24 mouse cellular contexts compared by ENCODE assay signal in genomic region chrX:134048994-134049393, GRCm38 (mm10). TPM values are rescaled to one million over a fixed set of nuclear protein-coding genes. Genes with fewer than 3 reads are reported as not detected.
DNase-seq lines count a peak whose midpoint lies in the region; ATAC-seq and TF ChIP-seq lines count a peak whose summit lies in the region.
"Had no signal": no experiment of that assay in that cellular context is flagged by ENCODE, and none has a peak within 500 bp of the region (broad histone marks: within the 10 kb centered on the region; RNA-seq: fewer than 3 reads in every experiment).

No protein-coding gene starts in this region.

- 49% methylated on average over 1 of the region's 1 CpGs for WGBS in heart, postnatal 0 days
- WGBS in heart, embryonic 11.5 days (ENCODE audit: insufficient replicate concordance), result 47% methylated on average over 1 of the region's 1 CpGs
- 46% methylated on average over 1 of the region's 1 CpGs for WGBS in lung, postnatal 0 days
- WGBS in stomach, postnatal 0 days, result 47% methylated on average over 1 of the region's 1 CpGs

- TF ChIP-seq RAD21 in MEL (IDR thresholded peaks at IDR 0.05; ENCODE audit: low read depth, low read length), result peak; percentile 46

- H3K9ac ChIP-seq in heart, postnatal 0 days (replicated peaks; ENCODE audit: low read depth, low read length), result no peak overlapping the region
- H3K9ac ChIP-seq in heart, embryonic 11.5 days (ENCODE audit: low read depth, low read length), result no peak overlapping the region
- no peak overlapping the region for H3K9ac ChIP-seq in lung, postnatal 0 days (replicated peaks; ENCODE audit: low read depth)
- H3K9ac ChIP-seq in MEL (ENCODE audit: control insufficient read depth, low read depth, low read length, poor library complexity, severe bottlenecking), result no peak overlapping the region
- H3K9ac ChIP-seq in stomach, postnatal 0 days (ENCODE audit: low read length), result no peak overlapping the region
- H3K9ac ChIP-seq: embryonic facial prominence, embryonic 13.5 days; heart, embryonic 15.5 days; hindbrain, embryonic 13.5 days; limb, embryonic 12.5 days; midbrain, embryonic 15.5 days had no signal

- H3K36me3 ChIP-seq in heart, postnatal 0 days (replicated peaks; ENCODE audit: control insufficient read depth, insufficient read depth, low read length), result no peaks in the 10 kb centered on the region
- H3K36me3 ChIP-seq in heart, embryonic 11.5 days (ENCODE audit: control insufficient read depth, insufficient read depth, low read length), result no peaks in the 10 kb centered on the region
- no peaks in the 10 kb centered on the region for H3K36me3 ChIP-seq in lung, postnatal 0 days (ENCODE audit: insufficient read depth, low read length)
- H3K36me3 ChIP-seq in MEL (ENCODE audit: control insufficient read depth in 1 of 2, insufficient read depth in 2 of 2, low read length in 2 of 2), result no peaks in the 10 kb centered on the region
- no peaks in the 10 kb centered on the region for H3K36me3 ChIP-seq in stomach, postnatal 0 days (ENCODE audit: control insufficient read depth, insufficient read depth, low read length)
- H3K36me3 ChIP-seq: embryonic facial prominence, embryonic 13.5 days; forebrain, embryonic 10.5 days; heart, embryonic 15.5 days; hindbrain, embryonic 13.5 days; limb, embryonic 12.5 days; midbrain, embryonic 15.5 days had no signal

- no peaks in the 10 kb centered on the region for H3K4me1 ChIP-seq in heart, postnatal 0 days (ENCODE audit: control insufficient read depth, insufficient read depth)
- H3K4me1 ChIP-seq in heart, embryonic 11.5 days (ENCODE audit: control insufficient read depth, insufficient read depth, low read length), result no peaks in the 10 kb centered on the region
- no peaks in the 10 kb centered on the region for H3K4me1 ChIP-seq in lung, postnatal 0 days (ENCODE audit: insufficient read depth, low read depth, low read length)
- no peaks in the 10 kb centered on the region for H3K4me1 ChIP-seq in MEL (ENCODE audit: control insufficient read depth in 1 of 2, insufficient read depth in 2 of 2, low read length in 2 of 2)
- H3K4me1 ChIP-seq in stomach, postnatal 0 days (replicated peaks; ENCODE audit: control insufficient read depth, insufficient read depth), result no peaks in the 10 kb centered on the region
- H3K4me1 ChIP-seq: embryonic facial prominence, embryonic 13.5 days; forebrain, embryonic 10.5 days; heart, embryonic 15.5 days; hindbrain, embryonic 13.5 days; limb, embryonic 12.5 days; midbrain, embryonic 15.5 days had no signal

- no peak overlapping the region for H3K4me2 ChIP-seq in heart, postnatal 0 days (ENCODE audit: low read depth, low read length)
- H3K4me2 ChIP-seq in heart, embryonic 11.5 days, result no peak overlapping the region
- H3K4me2 ChIP-seq in lung, postnatal 0 days (replicated peaks; ENCODE audit: low read depth, low read length), result no peak overlapping the region
- H3K4me2 ChIP-seq in stomach, postnatal 0 days (replicated peaks; ENCODE audit: low read depth), result no peak overlapping the region
- H3K4me2 ChIP-seq: embryonic facial prominence, embryonic 13.5 days; heart, embryonic 15.5 days; hindbrain, embryonic 13.5 days; limb, embryonic 12.5 days; midbrain, embryonic 15.5 days had no signal

- no peaks in the 10 kb centered on the region for H3K27me3 ChIP-seq in heart, postnatal 0 days (ENCODE audit: control insufficient read depth, insufficient read depth, low read length)
- H3K27me3 ChIP-seq in heart, embryonic 11.5 days (ENCODE audit: control insufficient read depth, insufficient read depth, low read length), result no peaks in the 10 kb centered on the region
- H3K27me3 ChIP-seq in lung, postnatal 0 days (replicated peaks; ENCODE audit: insufficient read depth, low read length), result no peaks in the 10 kb centered on the region
- peaks cover 5 to 8% of the 10 kb centered on the region in 2 experiments for H3K27me3 ChIP-seq in MEL (ENCODE audit: control insufficient read depth in 1 of 2, insufficient read depth in 2 of 2, low read length in 2 of 2)
- H3K27me3 ChIP-seq in stomach, postnatal 0 days (ENCODE audit: control insufficient read depth, insufficient read depth, low read length), result no peaks in the 10 kb centered on the region
- H3K27me3 ChIP-seq: embryonic facial prominence, embryonic 13.5 days; heart, embryonic 15.5 days; hindbrain, embryonic 13.5 days; midbrain, embryonic 15.5 days had no signal

- ATAC-seq in heart, postnatal 0 days (ENCODE audit: insufficient read depth, low read depth), result no peak
- no peak for ATAC-seq in heart, embryonic 11.5 days (replicated peaks; ENCODE audit: insufficient number of reproducible peaks, low FRiP score, low TSS enrichment)
- ATAC-seq in lung, postnatal 0 days, result no peak
- no peak for ATAC-seq in stomach, postnatal 0 days (ENCODE audit: low FRiP score, low TSS enrichment)
- ATAC-seq: forebrain, embryonic 16.5 days; midbrain, embryonic 15.5 days had no signal

- no peaks in the 10 kb centered on the region for H3K9me3 ChIP-seq in heart, postnatal 0 days (replicated peaks; ENCODE audit: control insufficient read depth, low read length)
- H3K9me3 ChIP-seq in heart, embryonic 11.5 days (replicated peaks; ENCODE audit: control insufficient read depth, low read length), result no peaks in the 10 kb centered on the region
- H3K9me3 ChIP-seq in lung, postnatal 0 days (ENCODE audit: low read length), result no peaks in the 10 kb centered on the region
- H3K9me3 ChIP-seq in MEL (replicated peaks; ENCODE audit: insufficient read depth, low read length), result no peaks in the 10 kb centered on the region
- H3K9me3 ChIP-seq in stomach, postnatal 0 days (ENCODE audit: control insufficient read depth, low read length), result no peaks in the 10 kb centered on the region
- H3K9me3 ChIP-seq: embryonic facial prominence, embryonic 13.5 days; forebrain, embryonic 10.5 days; heart, embryonic 15.5 days; hindbrain, embryonic 13.5 days; limb, embryonic 12.5 days; midbrain, embryonic 15.5 days had no signal

- no peaks in the 10 kb centered on the region for H3K79me2 ChIP-seq in MEL (ENCODE audit: control insufficient read depth, insufficient read depth, low read length, poor library complexity)

- no peak for TF ChIP-seq EP300 in heart, postnatal 0 days (IDR thresholded peaks at IDR 0.05; ENCODE audit: low read depth)
- TF ChIP-seq EP300 in lung, postnatal 0 days (IDR thresholded peaks at IDR 0.05), result no peak
- TF ChIP-seq EP300 in MEL (IDR thresholded peaks at IDR 0.05; ENCODE audit: low read depth in 1 of 2, low read length in 2 of 2), result no peak
- TF ChIP-seq EP300 in stomach, postnatal 0 days (optimal IDR thresholded peaks at IDR 0.05), result no peak

- TF ChIP-seq CTCF in heart, postnatal 0 days (IDR thresholded peaks at IDR 0.05; ENCODE audit: low read depth), result peak; percentile 18
- TF ChIP-seq CTCF in lung, postnatal 0 days (IDR thresholded peaks at IDR 0.05), result peak; percentile 36
- TF ChIP-seq CTCF in MEL (IDR thresholded peaks at IDR 0.05 in 2 of 3, conservative IDR thresholded peaks at IDR 0.05 in 1 of 3; ENCODE audit: control insufficient read depth in 1 of 3, insufficient read depth in 1 of 3, low read depth in 2 of 3, low read length in 3 of 3, poor library complexity in 1 of 3, severe bottlenecking in 1 of 3), result peak; percentile 32 to 60 (median 33)
- peak; percentile 52 for TF ChIP-seq CTCF in stomach, postnatal 0 days (IDR thresholded peaks at IDR 0.05; ENCODE audit: low read depth)

- H3K4me3 ChIP-seq in heart, postnatal 0 days (ENCODE audit: low read depth, low read length), result no peak overlapping the region
- H3K4me3 ChIP-seq in heart, embryonic 11.5 days (ENCODE audit: low read depth, low read length), result no peak overlapping the region
- H3K4me3 ChIP-seq in lung, postnatal 0 days (ENCODE audit: low read depth, low read length), result no peak overlapping the region
- H3K4me3 ChIP-seq in MEL (ENCODE audit: control insufficient read depth in 1 of 2, insufficient read depth in 1 of 2, low read depth in 2 of 2, low read length in 2 of 2), result no peak overlapping the region
- no peak overlapping the region for H3K4me3 ChIP-seq in stomach, postnatal 0 days (ENCODE audit: low read depth, low read length)
- H3K4me3 ChIP-seq: embryonic facial prominence, embryonic 13.5 days; forebrain, embryonic 10.5 days; heart, embryonic 15.5 days; hindbrain, embryonic 13.5 days; left cerebral cortex, adult 2 months; limb, embryonic 12.5 days; midbrain, embryonic 15.5 days had no signal

- no peak for DNase-seq in heart, postnatal 0 days (ENCODE audit: low spot score)
- no peak for DNase-seq in lung, postnatal 0 days (ENCODE audit: low spot score)
- DNase-seq in lung, postnatal 14 days, result no peak
- DNase-seq in MEL (ENCODE audit: low read depth, low spot score), result no peak
- no peak for DNase-seq in stomach, postnatal 0 days (ENCODE audit: low spot score)
- DNase-seq in kidney, postnatal 36 days, result no peak
- DNase-seq: adrenal gland, postnatal 10 days; B cell, adult 2 months; cerebellum, adult 11 months; cerebellum, adult 9-10 months; cerebellum, postnatal 36 days; heart, postnatal 4 days; kidney, adult 18-20 months; layer of hippocampus, adult 9-11 months had no signal

- no peak overlapping the region for H3K27ac ChIP-seq in heart, postnatal 0 days (ENCODE audit: low read depth)
- no peak overlapping the region for H3K27ac ChIP-seq in heart, embryonic 11.5 days (ENCODE audit: low read depth, low read length)
- H3K27ac ChIP-seq in lung, postnatal 0 days (ENCODE audit: low read length), result no peak overlapping the region
- H3K27ac ChIP-seq in MEL (ENCODE audit: control insufficient read depth, low read depth, low read length), result no peak overlapping the region
- H3K27ac ChIP-seq in stomach, postnatal 0 days (replicated peaks), result no peak overlapping the region
- H3K27ac ChIP-seq: embryonic facial prominence, embryonic 13.5 days; forebrain, embryonic 10.5 days; heart, embryonic 15.5 days; hindbrain, embryonic 13.5 days; left cerebral cortex, adult 2 months; limb, embryonic 12.5 days; macrophage; midbrain, embryonic 15.5 days had no signal

- no peak for TF ChIP-seq POLR2A in MEL (IDR thresholded peaks at IDR 0.05; ENCODE audit: control insufficient read depth in 1 of 2, insufficient read depth in 1 of 2, low read depth in 1 of 2, low read length in 2 of 2, poor library complexity in 1 of 2)

TF ChIP-seq in MEL, 35 proteins besides CTCF, POLR2A, EP300 and RAD21:
- TF ChIP-seq SMC3 (IDR thresholded peaks at IDR 0.05; ENCODE audit: low read depth, low read length), result peak; percentile 58
- TF ChIP-seq POLR2AphosphoS5 (IDR thresholded peaks at IDR 0.05; ENCODE audit: borderline replicate concordance, low read depth, low read length), result no peak
- peak; percentile 14; the same call in 1 of the 2 replicates for TF ChIP-seq ZC3H11A (IDR thresholded peaks at IDR 0.05; ENCODE audit: low read depth, low read length)

RNA-seq across cellular contexts. Expression of gene Cstf2, which starts 10.0 kb away (rescaled TPM):
- total RNA-seq in heart, postnatal 0 days (2014; rRNA removed; ENCODE audit: low replicate concordance), result 15.3 and 20.6 TPM in 2 replicates
- 11.0 and 12.3 TPM in 2 replicates for polyA plus RNA-seq in heart, postnatal 0 days (2015; fragmentation: Nextera tagmentation; extraction: Ambion mirVana)
- polyA plus RNA-seq in heart, embryonic 11.5 days (2014; fragmentation: Nextera tagmentation; extraction: Ambion mirVana), result 36.3 and 42.6 TPM in 2 replicates
- 13.8 and 14.3 TPM in 2 replicates for polyA plus RNA-seq in lung, postnatal 0 days (2015; fragmentation: Nextera tagmentation; extraction: Ambion mirVana)
- 180 and 183 TPM in 2 replicates for total RNA-seq in MEL (2012; rRNA removed)
- 100 to 1,000 TPM; 354 to 890 TPM for polyA plus RNA-seq in MEL (2012; ENCODE audit: insufficient read depth in 1 of 2, insufficient read length in 2 of 2, low read depth in 1 of 2, low replicate concordance in 2 of 2, missing spikeins in 1 of 2)
- polyA plus RNA-seq in stomach, postnatal 0 days (2015; fragmentation: Nextera tagmentation; extraction: Ambion mirVana), result 12.2 and 12.8 TPM in 2 replicates
